Mouse (Mus musculus) regulatory T cell (primary cell): ENCODE data around the gene Gng3.

Experiments
- in situ Hi-C: fragments of 300-600 bp; cut with MboI, MseI; formaldehyde crosslinking; loops from one replicate; pipeline ENCODE4 v1.15.1; 2025; ENCODE audit warnings: high pct_unique_total_duplicates

The Gng3 gene

DNA sequence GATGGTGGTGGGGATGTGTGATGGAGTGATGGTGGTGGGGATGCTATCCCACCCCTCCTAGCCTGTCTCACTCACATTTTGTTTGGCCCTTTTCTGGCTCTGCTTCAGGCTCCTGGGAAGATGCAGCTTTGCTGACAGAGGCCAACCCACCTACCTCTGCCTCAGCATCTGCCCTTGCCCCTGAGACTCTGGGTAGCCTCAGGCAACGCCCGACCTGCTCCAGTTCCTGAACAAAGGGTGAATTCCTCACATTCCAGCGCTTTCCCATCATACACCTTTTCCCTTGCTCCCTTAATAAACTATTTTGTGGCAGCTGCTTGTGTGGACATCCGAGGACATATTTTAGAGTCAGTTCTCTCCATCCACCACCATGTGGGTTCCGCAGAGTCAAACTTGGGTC lies 9.4 kb upstream of the Gng3 start:
- in situ Hi-C loops: loop anchor here (5.0 to 25.0 kb wide), 2 partner anchors 261 to 264 kb away; partner anchors contain the start of gene Slc22a8

DNA sequence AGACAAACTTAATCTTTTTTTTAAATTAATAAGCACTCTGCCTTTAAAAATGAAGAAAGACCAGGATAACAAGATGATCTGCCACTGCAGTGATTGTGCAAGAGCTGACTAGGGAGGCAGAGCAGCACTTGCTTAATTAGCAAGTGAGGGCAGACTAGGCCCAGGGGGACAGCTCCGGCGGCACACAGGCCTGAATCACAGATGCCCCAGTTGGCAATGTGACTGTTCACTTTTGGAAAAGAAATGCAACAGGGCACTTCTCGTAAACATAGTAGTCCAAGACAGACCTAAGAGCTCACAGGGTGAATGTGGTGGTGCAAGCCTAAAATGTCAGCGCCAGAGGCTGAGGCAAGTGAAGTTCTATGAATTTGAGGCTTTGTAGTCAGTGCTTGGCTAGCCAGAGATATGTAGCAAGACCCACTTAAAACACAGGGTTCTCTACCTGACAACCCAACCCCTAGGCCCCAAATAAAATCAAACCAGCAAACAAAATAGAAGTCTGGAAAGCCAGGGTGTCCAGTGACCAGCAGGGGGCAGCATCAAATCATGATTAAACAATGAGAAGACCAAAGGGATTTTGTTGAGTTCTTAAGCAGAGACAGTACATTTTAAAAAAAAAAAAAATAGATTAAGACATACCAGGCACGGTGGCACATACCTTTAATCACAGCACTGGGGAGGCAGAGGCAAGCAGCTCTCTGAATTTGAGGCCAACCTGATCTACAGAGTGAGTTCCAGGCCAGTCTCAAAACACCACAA lies 5.6 kb upstream of the Gng3 start:
- in situ Hi-C loops: loop anchor here (5.0 to 25.0 kb wide), 2 partner anchors 257 to 268 kb away; partner anchors contain the start of gene Slc22a8

DNA sequence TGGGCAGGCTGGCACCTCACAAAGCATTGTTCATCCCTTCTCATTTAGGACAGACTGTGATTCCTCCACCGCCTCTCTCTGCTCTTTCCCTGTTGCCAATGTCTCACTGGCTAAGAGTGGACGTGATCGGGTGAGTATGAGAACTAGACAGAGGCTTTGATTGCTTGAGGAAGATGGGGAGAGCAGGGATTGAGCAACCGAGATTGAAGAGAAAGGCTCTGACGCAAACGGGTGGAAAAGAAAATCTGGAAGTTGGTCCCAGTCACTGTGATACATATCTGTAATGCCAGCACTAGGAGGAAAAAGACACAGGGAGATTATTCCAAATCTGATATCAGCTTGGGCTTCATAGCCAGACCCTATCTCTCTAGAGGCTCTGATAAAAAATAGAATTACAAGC lies 4.0 kb upstream of the Gng3 start:
- in situ Hi-C loops: loop anchor here (25.0 kb wide), 1 partner anchor 256 kb away; the partner anchor contains the start of gene Slc22a8

DNA sequence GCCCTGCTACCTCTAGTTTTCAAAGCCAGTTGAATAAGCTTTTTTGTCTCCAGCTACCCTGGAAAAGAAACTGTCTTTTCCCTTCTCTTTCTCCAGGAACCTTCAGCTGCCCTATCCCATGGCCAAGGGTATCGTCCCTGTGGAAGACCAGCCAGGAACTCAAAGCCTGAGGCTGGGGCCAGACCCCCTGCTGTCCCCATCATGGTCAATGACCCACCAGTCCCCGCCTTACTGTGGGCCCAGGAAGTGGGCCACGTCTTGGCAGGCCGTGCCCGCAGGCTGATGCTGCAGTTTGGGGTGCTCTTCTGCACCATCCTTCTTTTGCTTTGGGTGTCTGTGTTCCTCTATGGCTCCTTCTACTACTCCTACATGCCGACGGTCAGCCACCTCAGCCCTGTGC lies 2.0 kb upstream of the Gng3 start:
- in situ Hi-C loops: loop anchor here (25.0 kb wide), 1 partner anchor 254 kb away; the partner anchor contains the start of gene Slc22a8

DNA sequence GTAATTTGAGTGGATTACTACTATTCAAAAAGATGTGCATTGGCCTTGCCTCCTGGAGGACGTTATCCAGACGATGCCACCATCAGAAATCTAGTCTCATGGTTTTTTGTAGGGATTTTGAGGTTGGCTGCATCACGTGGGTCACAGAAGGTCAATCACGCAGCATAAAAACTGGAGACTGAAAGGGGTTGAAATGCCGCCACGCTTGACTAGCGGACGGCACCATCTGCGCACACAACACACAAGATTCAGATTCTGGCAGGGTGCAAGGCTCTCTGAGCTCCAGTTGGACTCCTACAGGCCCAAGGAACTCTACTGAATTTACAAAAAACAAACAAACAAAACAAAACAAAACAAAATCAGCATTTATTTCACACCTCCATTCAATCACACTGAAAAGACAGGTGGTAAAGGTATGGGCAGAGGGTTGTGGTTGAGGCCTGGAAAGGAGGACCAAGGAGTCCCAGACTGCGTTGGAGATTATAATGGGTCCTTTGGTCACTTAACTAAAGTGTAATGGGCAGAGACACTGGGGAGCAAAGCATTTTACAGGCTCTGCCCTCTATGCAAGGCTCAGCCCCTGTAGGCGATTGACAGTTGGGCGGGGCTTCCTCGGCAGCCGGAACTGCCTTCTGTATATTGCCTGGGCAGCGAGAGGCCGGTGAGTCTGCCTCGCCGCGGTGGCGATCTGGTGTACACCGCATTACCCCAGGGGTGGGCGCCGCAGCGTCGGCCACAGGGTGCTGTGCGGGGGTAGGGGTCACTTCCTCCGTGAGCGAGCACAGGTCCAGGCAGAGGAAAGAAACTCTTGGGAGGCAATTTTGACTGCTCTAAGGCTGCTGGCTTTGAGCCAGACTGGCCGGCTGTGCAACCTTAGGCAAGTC lies 1.2 kb upstream of the Gng3 start:
- in situ Hi-C loops: loop anchor here (5.0 to 25.0 kb wide), 3 partner anchors 57 to 253 kb away; partner anchors contain the start of genes Ganab and Slc22a8

DNA sequence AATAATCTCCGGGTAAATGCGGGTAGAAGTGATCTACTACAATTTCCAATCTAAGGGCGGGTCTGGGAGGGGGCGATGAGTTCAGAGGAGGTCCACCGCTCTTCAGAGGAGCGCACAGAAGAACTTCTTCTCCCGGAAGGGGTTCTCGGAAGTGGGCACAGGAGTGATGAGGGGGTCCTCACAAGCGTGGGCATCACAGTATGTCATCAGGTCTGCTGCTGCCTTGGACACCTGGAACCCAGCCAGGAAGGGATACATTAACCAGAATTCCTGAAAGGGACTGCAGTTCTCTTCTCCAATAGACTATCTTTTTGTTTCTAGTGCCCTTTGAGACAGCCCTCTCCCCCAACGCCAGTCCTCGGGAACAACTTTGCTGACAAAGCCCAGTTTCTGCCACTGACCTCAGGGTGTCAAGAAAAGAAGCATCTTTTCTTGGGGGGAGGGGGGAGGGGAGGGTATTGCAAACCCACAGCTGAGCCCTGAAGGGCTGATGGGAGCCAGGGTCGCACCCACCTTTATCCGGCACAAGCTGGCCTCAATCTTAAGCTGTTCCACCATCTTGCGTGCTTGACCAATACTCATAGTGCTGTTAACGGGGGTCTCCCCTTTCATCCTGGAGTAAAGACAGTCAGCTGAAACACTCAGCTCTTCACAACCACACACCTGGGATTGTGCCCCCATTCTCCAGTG lies 808 bp downstream of the Gng3 start:
- in situ Hi-C loops: loop anchor here (5.0 to 25.0 kb wide), 3 partner anchors 59 to 251 kb away; partner anchors contain the start of genes Ganab and Slc22a8

DNA sequence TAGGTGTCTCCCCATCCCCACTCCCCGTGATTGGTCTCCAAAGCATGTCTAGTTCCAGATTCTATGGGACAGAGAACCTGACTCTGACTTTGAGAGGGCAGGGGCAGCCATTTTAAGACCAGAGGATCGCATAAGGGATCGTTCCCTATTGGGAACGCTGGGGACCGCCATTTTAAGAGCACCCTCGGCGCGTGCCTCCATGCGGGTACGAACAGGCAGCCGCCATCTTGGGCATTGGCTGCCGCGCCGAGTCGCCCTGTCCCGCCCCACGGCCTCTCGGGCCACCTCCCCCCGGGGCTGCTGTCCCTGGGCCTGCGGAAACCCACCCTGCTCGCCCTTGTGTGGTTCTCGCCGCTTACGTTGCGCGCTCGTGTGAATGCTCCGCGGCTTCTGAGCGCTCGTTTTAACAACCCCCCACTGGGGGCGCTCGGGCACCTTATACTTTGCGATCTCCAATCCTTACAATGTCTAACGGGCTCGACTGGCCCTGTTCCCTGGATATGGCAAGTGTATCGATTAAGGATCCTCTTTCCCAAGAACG lies 1.7 kb downstream of the Gng3 start, which contains the start of gene Bscl2:
Gene Bscl2, plus strand, starts transcription at position 217 of the 541 bp plus-strand sequence.
- in situ Hi-C loops: loop anchor here (5.0 to 25.0 kb wide), 3 partner anchors 60 to 250 kb away; partner anchors contain the start of genes Ganab and Slc22a8

DNA sequence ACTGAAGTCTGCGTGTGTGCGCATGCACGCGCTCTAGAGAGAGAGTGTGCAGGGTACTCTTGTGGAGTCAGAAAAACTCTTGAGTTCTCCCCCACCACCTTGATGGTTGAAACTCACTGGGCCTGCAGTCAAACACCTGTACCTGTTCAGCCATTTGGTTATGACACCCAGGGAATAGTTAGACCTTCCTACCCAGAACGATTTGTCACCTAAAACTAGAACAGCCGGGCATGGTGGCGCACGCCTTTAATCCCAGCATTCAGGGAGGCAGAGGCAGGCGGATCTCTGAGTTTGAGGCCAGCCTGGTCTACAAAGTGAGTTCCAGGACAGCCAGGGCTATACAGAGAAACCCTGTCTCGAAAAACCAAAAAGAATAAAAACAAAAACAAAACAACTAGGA lies 2.7 kb downstream of the Gng3 start:
- in situ Hi-C loops: loop anchor here (5.0 to 25.0 kb wide), 3 partner anchors 61 to 249 kb away; partner anchors contain the start of genes Ganab and Slc22a8

DNA sequence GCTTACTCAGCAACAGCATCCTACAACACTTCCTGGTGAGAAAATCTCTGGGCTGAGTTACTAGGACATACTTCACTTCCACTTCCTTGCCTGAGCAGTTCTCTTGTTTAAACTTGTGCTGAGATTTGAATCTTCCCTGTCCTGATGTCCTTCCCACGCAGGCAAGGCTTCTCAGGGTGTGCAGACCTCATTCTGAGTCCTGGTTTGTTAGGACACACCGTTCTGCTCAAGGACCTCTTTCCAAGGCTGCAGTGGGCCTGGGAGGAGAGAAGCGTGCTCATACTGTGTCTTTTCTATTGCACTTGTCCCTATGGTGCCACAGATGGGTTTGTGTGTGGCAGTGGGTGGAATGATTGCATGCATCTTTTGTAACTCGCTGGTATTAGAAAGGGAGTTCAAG lies 6.0 kb downstream of the Gng3 start:
- in situ Hi-C loops: loop anchor here (25.0 kb wide), 1 partner anchor 246 kb away; the partner anchor contains the start of gene Slc22a8

DNA sequence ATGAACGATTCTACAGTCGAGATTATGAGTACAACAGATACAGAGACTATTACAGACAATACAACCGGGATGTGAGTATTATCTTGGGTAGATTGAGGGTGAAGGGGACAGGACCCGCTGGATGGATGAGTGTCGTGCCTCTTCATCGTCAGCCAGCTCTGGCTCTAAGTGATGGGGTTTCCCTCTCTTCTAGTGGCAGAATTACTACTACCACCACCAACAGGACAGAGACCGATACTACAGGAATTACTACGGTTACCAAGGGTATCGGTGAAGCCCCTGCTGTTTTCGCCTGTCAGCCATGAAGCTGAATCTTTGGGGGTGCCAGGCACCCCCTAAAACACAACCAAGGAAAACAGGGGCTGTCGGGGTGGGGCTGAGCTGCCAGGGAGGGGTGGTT lies 7.7 kb downstream of the Gng3 start:
- in situ Hi-C loops: loop anchor here (25.0 kb wide), 1 partner anchor 244 kb away; the partner anchor contains the start of gene Slc22a8

DNA sequence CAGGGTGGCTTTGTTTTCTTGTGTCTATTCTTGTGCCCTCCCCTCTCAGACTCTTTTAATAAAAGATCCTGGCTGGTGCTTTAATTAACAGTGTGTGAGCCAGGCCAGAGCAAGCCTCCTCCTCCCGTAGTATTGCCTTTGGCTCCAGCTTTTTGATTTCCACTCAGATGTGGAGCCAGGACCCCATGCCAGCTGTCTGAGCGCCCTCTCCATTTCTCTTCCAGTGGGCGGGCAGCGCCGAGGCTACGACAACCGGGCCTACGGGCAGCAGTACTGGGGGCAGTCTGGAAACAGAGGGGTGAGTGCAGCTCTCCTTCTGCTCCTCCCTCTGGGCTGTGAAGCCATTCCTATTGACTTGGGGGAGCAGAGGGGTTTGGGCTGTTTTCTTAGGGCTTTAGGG lies 8.3 kb downstream of the Gng3 start:
- in situ Hi-C loops: loop anchor here (25.0 kb wide), 1 partner anchor 243 kb away; the partner anchor contains the start of gene Slc22a8

DNA sequence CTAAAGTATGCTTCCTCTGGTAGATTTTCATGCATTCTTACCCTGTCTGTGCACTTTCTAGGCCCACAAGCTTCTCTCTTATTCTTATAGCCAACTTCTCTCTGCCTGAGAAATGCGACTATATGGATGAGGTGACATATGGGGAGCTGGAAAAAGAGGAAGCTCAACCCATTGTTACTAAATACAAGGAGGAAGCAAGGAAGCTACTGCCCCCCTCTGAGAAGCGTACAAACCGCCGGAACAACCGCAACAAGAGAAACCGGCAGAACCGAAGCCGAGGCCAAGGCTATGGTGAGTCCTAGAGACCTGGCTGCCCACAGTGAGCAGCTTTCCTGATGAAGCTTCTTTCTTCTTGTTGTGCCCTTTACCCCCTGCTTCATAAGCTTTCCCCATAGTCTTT lies 9.3 kb downstream of the Gng3 start, which contains the start of gene AC129217.1:
Gene AC129217.1, plus strand, starts transcription at position 114 of the 400 bp plus-strand sequence.
- in situ Hi-C loops: loop anchor here (25.0 kb wide), 1 partner anchor 242 kb away; the partner anchor contains the start of gene Slc22a8

DNA sequence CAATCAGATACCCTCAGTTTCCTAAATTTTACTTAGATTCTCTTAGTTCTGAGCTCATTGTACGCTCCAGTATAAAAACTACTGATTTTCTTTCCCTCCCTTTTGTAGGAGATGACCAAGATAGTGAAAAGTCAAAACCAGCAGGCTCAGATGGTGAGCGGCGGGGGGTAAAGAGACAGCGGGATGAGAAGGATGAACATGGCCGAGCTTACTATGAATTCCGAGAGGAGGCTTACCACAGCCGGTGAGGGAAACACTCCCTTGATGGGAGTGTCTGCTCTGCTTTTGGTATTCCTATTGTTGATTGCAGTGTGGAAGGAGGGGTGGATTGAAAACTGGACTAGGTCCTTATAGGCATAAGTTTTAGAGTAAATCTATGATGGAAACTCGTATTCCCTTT lies 16.3 kb downstream of the Gng3 start:
- in situ Hi-C loops: no loop called here

DNA sequence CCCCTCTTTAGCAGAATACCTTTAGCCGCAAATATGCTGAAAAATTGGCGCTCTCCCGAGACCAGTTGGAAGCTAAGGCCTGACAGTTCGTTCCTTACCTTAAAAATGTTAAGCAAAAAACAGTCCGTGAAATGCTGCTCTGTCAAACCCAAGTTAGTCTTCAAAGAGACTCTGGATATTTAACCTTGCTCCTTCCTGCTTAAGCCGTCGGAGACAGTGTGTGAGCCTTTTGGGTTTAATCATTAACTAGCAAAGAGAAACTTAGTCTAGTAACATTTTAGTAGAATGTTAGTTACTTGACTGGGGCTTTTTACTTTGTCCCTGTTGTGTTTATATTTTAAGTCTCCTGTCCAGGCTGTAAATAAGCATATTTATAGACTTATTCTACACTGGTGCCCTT lies 17.8 kb downstream of the Gng3 start:
- in situ Hi-C loops: no loop called here

DNA sequence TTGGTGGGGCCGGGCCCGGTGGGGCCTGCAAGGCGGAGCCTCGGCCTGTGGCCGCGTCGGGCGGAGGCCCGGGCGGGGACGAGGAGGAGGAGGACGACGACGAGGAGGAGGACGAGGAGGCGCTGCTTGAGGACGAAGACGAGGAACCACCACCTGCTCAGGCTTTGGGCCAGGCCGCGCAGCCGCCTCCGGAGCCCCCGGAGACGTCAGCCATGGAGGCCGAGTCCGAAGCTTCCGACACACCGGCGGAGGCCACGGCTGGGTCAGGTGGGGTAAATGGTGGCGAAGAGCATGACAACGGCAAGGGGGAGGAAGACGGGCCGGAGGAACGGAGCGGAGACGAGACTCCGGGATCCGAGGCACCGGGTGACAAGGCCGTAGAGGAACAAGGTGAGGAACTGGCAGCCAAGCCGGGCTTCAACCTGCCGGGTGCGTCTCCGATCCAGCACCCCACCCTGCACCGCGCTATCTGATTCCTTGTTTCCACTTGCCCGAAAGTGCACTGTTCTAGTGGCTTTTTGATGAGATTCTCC lies 18.5 kb downstream of the Gng3 start:
- in situ Hi-C loops: no loop called here

DNA sequence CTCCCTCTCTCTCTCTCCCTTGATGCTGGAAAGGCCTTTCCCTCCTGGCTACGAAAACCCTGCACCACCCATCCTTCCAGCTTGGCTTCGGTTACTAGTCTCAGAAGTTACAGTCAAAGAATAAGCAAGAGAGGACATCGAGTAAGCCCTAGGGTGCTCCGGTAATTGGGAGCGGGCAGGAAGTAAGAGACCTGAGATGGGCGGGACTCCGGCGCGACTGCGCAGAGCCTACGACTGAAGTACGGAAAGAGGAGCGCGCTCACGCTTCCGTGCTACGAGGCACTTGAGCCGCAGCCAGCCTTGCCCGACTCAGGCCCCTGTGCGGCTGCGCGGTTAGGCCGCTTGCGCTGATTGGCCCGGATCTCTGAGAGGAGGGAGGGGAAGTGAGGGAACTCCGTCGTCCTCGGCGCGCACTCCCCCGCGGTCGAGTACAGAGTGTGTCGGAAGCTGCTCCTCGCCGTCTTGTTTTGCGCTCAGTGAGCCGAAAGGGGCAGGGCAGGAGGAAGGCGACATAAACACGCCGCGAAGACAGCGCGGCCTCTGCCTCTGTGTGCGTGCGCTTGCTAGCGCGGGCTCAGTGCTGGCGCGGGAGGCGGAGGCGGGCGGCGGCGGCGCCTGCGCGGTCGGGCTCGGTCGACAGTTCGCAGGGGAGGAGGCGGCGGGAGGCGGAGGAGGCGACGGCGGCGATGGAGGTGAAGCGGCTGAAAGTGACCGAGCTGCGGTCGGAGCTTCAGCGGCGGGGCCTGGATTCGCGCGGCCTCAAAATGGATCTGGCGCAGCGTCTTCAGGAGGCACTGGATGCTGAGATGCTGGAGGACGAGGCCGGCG lies 19.2 kb downstream of the Gng3 start, which contains the start of gene Hnrnpul2:
Gene Hnrnpul2, plus strand, starts transcription at position 415 of the 828 bp plus-strand sequence.
- in situ Hi-C loops: loop anchor here (5.0 kb wide), 1 partner anchor 48 kb away; the partner anchor contains the start of genes Tmem179b and Tmem223

DNA sequence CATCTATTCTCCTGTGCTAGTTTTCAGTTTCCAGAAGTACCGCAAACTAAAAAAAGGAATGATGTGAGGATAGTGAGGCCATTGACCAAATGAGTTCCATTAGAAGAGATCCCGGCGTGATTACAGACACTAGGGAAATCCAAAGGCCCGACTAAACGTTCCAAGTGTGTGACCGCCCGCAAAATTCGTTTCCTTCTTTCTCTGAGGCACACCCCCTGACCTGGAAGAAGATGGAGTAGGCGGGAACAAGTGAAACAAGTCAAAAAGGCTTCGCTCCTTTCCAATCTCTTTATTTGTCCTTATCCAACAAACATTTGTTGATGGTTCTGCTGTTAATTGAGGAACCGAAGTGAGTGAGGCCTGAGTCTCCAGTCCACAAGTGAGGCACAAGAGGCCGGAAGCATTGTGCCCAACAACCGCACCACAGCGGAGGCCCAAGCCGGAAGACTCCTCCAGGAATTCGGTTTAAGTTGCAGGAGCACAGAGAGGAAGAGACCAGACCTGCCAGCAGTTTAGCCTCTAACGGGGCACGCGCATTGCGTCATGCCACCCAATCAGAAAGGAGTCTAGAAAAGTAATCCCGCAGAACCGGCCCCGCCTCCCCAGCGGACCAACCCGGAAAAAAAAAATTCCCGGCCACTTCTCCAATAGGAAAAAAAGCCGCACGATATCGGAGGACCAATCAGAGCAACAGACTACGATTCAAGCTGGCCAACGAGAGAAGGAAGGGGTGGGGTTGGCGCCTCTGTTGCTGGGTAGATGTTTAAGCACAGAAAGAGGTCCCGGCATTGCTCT lies 20.0 kb downstream of the Gng3 start, which contains the start of gene Ttc9c:
Gene Ttc9c, minus strand, starts transcription at position 533 of the 795 bp plus-strand sequence.
- in situ Hi-C loops: loop anchor here (5.0 kb wide), 1 partner anchor 47 kb away; the partner anchor contains the start of genes Tmem179b and Tmem223

DNA sequence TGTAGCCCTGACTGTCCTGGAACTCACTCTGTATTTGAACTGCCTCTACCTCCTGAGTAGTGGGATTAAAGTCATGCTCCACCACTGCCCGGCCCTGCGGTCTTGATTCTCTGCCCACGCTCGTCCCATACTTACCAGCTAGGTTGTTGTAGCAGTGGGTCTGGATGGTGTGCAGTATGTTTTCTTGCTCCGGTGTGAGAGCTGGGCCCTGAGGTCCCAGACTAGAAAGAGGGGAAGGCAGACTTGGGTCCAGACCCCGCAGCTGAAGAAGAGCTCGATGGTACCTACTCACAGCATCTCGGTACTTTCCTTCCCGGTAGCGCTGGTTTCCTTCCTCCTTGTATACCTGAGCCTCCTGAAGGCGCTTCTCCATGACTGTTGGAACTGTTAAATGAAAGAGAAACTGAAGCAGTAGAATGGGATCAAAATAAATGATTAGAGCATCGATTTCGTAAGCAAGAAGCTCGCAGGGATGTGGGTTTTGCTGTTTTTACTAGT lies 20.6 kb downstream of the Gng3 start:
- in situ Hi-C loops: loop anchor here (5.0 kb wide), 1 partner anchor 46 kb away; the partner anchor contains the start of genes Tmem179b and Tmem223
